Mouse (Mus musculus): ENCODE results near the gene Spag9.

DNA sequence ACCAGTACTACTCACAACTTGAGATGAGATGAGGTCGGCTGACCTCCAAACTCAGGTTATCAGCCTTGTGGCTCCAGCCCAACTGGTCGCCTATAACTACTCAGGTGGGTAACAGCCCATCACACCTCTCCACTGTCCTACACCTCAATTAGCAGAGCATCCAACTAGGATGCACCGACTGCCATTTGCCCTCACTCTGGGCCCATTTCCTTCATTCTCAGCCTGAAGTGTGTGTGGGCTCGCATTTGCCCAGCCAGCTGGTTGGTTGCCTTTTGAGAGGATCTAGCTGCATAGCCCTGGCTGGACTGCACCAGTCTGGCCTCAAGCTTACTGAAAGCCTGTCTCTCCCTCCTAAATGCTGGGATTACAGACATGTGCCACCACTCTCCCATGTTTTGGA is 38.1 kb upstream of the Spag9 start:
- TF ChIP-seq CTCF (IDR thresholded peaks at IDR 0.05; ENCODE audit: insufficient read depth, low read depth, low read length) (no peak), POLR2A (IDR thresholded peaks at IDR 0.05; ENCODE audit: insufficient read depth, low read depth, low read length) (no peak)
